Mouse (Mus musculus): ENCODE measurements around the gene Setd1a. TPM values are rescaled to one million over a fixed set of nuclear protein-coding genes. Genes with fewer than 3 reads are reported as not detected.

Setd1a gene
- total and polyA plus RNA-seq, 3 experiments, result 8.6 to 18.5 (median 16.3) TPM

GRCm38 (mm10) chr7:127745652-127746493 is 30.6 kb upstream of the Setd1a start:
- intact Hi-C loops (cut with DNase I), result loop anchor here (2.0 kb wide), 1 partner anchor 33 kb away; the partner anchor contains the start of gene Ctf1
- peak; percentile 89 to 97 for DNase-seq
- TF ChIP-seq CTCF (IDR thresholded peaks at IDR 0.05) (no peak), EP300 (IDR thresholded peaks at IDR 0.05; ENCODE audit: insufficient read depth, low read depth, low read length) (peak; percentile 69), POLR2A (IDR thresholded peaks at IDR 0.05; ENCODE audit: insufficient read depth, low read depth, low read length) (peak; percentile 66)
- Histone ChIP-seq H3K9ac (ENCODE audit: low read depth, low read length) (peak overlapping the region; percentile 61), H3K4me3 (peak overlapping the region; percentile 79), H3K4me1 (ENCODE audit: control insufficient read depth, insufficient read depth, low read length) (peaks cover 2% of the 10 kb centered on the region), H3K27me3 (ENCODE audit: control insufficient read depth, insufficient read depth, low read length) (no peaks in the 10 kb centered on the region), H3K27ac (peak overlapping the region; percentile 86), H3K79me2 (replicated peaks; ENCODE audit: control insufficient read depth, insufficient read depth, low read length) (no peaks in the 10 kb centered on the region), H3K36me3 (ENCODE audit: control insufficient read depth, insufficient read depth, low read length) (no peaks in the 10 kb centered on the region)
- WGBS, result under 1% methylated on average over 39 of the region's 39 CpGs

- Histone ChIP-seq H3K36me3 (ENCODE audit: control insufficient read depth, insufficient read depth, low read length) (no peaks in the 10 kb centered on the region), H3K9ac (ENCODE audit: low read depth, low read length) (peak overlapping the region; percentile 32), H3K27me3 (ENCODE audit: control insufficient read depth, insufficient read depth, low read length) (no peaks in the 10 kb centered on the region), H3K4me1 (ENCODE audit: control insufficient read depth, insufficient read depth, low read length) (peaks cover 2% of the 10 kb centered on the region), H3K4me3 (peak overlapping the region; percentile 79), H3K79me2 (replicated peaks; ENCODE audit: control insufficient read depth, insufficient read depth, low read length) (no peaks in the 10 kb centered on the region), H3K27ac (peak overlapping the region; percentile 86)
- 3% methylated on average over 51 of the region's 62 CpGs for WGBS
- no peak for TF ChIP-seq POLR2A (IDR thresholded peaks at IDR 0.05; ENCODE audit: insufficient read depth, low read depth, low read length)
- TF ChIP-seq EP300 (IDR thresholded peaks at IDR 0.05; ENCODE audit: insufficient read depth, low read depth, low read length), result no peak
- no peak for TF ChIP-seq CTCF (IDR thresholded peaks at IDR 0.05)
- DNase-seq, result peak; percentile 36 to 45
- intact Hi-C loops (cut with DNase I), result loop anchor here (2.0 kb wide), 1 partner anchor 34 kb away; the partner anchor contains the start of gene Ctf1
Observed at GRCm38 (mm10) chr7:127746494-127747491, 29.7 kb upstream of the Setd1a start.

GRCm38 (mm10) chr7:127747559-127748234 is 28.8 kb upstream of the Setd1a start:
- H3K79me2 ChIP-seq (replicated peaks; ENCODE audit: control insufficient read depth, insufficient read depth, low read length), result no peaks in the 10 kb centered on the region
- no peaks in the 10 kb centered on the region for H3K27me3 ChIP-seq (ENCODE audit: control insufficient read depth, insufficient read depth, low read length)
- no peak overlapping the region for H3K27ac ChIP-seq
- no peaks in the 10 kb centered on the region for H3K36me3 ChIP-seq (ENCODE audit: control insufficient read depth, insufficient read depth, low read length)
- TF ChIP-seq EP300 (IDR thresholded peaks at IDR 0.05; ENCODE audit: insufficient read depth, low read depth, low read length), result no peak
- TF ChIP-seq CTCF (IDR thresholded peaks at IDR 0.05), result no peak
- no peak for TF ChIP-seq POLR2A (IDR thresholded peaks at IDR 0.05; ENCODE audit: insufficient read depth, low read depth, low read length)
- WGBS, result 76% methylated on average over 6 of the region's 6 CpGs
- DNase-seq, result no peak
- intact Hi-C loops (cut with DNase I), result loop anchor here (2.0 kb wide), 1 partner anchor 35 kb away; the partner anchor contains the start of gene Ctf1
- no peak overlapping the region for H3K9ac ChIP-seq (ENCODE audit: low read depth, low read length)
- H3K4me1 ChIP-seq (ENCODE audit: control insufficient read depth, insufficient read depth, low read length), result peaks cover 2% of the 10 kb centered on the region
- no peak overlapping the region for H3K4me3 ChIP-seq

- no peak for DNase-seq
- no peak for TF ChIP-seq EP300 (IDR thresholded peaks at IDR 0.05; ENCODE audit: insufficient read depth, low read depth, low read length)
- no peak for TF ChIP-seq POLR2A (IDR thresholded peaks at IDR 0.05; ENCODE audit: insufficient read depth, low read depth, low read length)
- TF ChIP-seq CTCF (IDR thresholded peaks at IDR 0.05), result no peak
- no peaks in the 10 kb centered on the region for H3K36me3 ChIP-seq (ENCODE audit: control insufficient read depth, insufficient read depth, low read length)
- peaks cover 2% of the 10 kb centered on the region for H3K4me1 ChIP-seq (ENCODE audit: control insufficient read depth, insufficient read depth, low read length)
- H3K27me3 ChIP-seq (ENCODE audit: control insufficient read depth, insufficient read depth, low read length), result no peaks in the 10 kb centered on the region
- no peak overlapping the region for H3K4me3 ChIP-seq
- WGBS, result 91% methylated on average over 28 of the region's 28 CpGs
- no peaks in the 10 kb centered on the region for H3K79me2 ChIP-seq (replicated peaks; ENCODE audit: control insufficient read depth, insufficient read depth, low read length)
- H3K27ac ChIP-seq, result no peak overlapping the region
- intact Hi-C loops (cut with DNase I), result no loop called here
- no peak overlapping the region for H3K9ac ChIP-seq (ENCODE audit: low read depth, low read length)
Observed at GRCm38 (mm10) chr7:127748235-127748560, 28.3 kb upstream of the Setd1a start.
